Mouse (Mus musculus): ENCODE measurements around the gene Gm14744.
"Not testable (repeated sequence)": the region's sequence is repeated elsewhere in the genome, so short reads cannot be mapped to it uniquely, and the experiment has no call there.

Gm14744 gene

GRCm38 (mm10) chrX:77864458-77864857, at the start of gene Gm14744:
Gene Gm14744, plus strand, starts transcription at chrX:77864758.
- DNase-seq: not testable (repeated sequence)

- DNase-seq: no peak
Observed at GRCm38 (mm10) chrX:77853523-77853922, 11.0 kb upstream of the Gm14744 start, which contains the start of gene Pbsn. Gene Pbsn, minus strand, starts transcription at chrX:77853623.

- not testable (repeated sequence) for DNase-seq
Observed at GRCm38 (mm10) chrX:77880033-77880432, 15.5 kb downstream of the Gm14744 start.

All from lung, postnatal 36 days (tissue).